Mouse (Mus musculus): ENCODE results near the gene Lamtor3.
"Not testable (repeated sequence)": the region's sequence is repeated elsewhere in the genome, so short reads cannot be mapped to it uniquely, and the experiment has no call there.

Lamtor3 gene

DNA sequence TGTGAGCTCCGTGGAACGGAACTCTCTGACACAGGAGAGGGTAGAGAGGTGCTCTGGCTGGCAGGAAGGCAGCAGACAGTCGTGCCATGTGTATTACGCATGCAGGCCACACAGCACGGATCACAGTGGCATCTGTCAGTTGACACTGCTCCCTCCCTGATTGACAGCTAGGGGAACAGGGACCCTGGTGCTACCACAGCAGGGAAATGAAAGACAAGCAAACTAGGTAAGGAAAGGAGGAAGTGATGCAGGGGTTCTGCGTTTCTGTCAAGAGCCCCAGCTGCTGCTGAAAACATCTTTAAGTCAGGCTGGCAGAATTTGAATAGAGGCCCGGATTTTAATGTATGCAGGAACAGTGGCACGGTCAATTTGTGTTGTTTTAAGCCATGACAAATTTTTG lies 45.2 kb downstream of the Lamtor3 start:
- DNase-seq (ENCODE audit: low spot score): no peak

DNA sequence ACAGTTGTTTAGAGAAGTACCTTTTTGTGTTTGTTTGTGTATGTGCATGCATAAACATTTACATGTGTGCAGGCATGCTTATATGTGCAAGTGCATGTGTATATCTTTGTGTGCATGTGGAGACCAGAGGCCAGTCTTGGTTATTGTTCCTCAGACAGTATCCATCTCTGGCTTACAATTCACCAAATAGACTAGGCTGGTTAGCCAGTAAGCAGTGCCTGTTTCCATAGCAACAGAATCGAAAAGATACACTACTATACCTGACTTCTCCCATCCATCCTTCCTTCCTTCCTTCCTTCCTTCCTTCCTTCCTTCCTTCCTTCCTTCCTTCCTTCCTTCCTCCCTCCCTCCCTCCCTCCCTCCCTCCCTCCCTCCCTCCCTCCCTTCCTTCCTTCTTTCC lies 45.7 kb downstream of the Lamtor3 start:
- not testable (repeated sequence) for DNase-seq (ENCODE audit: low spot score)

DNA sequence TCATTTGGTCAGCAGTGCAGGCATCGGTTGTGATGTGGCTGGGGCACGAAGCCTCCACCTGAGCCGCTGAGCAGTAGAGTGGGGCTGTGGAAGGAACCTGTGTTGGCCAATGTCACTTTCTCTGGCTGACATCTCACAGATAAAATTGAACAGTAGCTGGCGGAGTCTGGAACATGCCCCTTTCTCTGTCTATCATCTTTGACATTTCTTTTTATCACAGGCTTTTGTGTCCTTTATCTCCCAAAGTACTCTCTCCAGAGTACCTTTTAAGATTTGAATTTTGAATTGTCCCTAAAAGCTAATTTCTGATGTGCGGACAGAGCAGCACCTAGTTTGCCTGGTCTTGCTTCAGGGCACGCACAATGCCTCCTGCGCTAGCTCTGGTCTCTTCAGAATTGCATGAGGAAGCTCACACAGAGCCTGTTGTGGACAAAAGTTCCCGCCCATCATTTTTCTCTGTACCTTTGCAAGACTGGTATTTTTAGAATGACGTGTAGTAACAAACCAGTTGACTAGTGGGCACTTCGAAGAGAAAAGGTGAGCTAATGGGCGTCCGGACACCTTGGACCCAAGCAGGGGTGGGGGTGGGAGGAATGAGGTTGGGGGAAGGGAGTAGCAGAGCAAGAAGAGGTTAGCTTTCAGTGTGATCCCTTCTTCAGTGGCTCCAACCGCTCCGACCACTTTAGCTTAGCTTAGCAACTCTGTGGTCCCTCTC lies 50.0 kb downstream of the Lamtor3 start:
- no peak for DNase-seq (ENCODE audit: low spot score)

DNA sequence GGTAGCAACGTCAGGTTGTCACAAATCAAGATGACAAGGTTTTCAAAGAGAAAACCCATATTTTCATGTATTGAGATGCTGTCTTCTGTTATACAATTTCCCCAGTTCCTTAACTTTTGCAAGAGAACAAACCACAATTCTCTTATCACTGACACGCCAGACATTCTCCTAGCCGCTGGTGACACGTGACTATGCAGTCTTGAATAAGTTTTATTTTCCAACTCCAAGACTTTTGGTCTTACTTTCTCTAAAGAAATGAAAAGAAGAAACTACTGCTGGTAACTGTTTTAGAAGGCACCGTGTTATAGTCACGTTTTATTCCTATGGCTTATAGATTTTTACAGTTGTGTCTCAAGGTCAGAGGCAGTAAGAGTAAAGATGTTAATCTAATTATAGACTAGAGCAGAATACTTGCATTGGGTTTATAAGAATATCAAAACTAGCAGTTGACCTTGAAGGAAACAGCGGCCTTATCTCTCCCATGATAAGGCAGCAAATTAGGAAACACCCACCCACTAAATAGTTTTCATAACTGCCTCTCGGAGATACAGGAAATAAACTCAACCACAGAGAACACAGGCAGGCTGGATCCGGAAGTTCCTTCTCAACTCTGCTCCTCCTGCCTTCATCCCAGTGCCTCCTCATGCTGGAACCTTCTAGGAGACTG lies 50.6 kb downstream of the Lamtor3 start:
- DNase-seq (ENCODE audit: low spot score): peak; percentile 81

DNA sequence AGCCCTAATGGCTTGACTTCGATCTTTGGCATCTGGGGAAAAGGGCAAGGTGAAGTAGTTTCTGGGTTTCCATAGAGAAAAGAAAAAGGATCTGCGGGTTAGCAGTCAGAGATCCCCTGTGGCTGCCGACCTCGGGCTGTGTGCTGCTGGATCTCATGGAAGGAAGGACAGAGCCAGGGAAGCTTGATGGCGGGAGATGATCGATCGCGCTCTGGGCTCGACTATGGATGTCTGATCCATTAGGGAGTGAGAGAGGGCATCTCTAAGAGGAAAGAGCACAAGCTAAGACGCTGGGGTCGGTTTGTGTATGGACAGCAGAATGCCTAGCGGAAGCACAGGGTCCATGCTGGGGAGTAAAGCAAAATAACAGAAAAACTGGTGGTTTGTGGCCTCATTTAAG lies 51.6 kb downstream of the Lamtor3 start:
- no peak for DNase-seq (ENCODE audit: low spot score)

DNA sequence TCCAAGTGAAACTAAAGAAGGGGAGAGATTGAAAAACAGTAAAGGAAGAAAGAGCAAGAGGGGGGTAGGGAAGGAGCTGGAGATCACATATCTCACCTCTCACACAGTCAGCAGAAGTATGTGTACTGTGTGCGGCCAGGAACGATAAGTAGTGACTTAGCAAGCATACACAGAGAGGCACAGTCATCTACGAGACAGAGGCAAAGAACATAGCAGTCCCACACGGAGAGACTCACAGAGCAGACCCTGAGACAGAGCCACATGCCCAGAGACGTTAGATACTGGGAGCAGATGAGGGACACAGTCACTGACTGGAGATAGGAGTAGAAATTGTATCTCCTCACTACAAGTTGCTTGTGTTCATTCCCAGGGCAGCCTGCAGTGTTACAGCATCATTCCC lies 53.9 kb downstream of the Lamtor3 start:
- DNase-seq (ENCODE audit: low spot score): no peak

DNA sequence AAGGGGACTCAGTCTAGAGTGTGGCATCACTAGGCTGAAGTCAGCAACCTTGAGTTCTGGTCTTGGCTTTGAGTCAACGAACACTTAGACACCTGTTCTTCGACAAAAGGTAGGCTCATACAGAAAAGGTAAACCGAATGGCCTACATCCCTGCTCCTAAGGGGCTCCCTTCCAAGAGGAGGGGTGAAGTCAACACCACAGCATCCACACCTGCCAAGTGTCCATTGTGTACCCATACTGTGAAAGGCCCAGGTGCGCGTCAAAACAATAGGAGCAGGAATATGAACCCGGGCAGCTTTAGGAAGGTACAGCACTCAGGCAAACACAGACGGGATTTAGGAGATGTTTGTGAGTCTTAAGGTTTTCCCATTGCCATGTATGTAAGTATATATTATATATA lies 54.7 kb downstream of the Lamtor3 start:
- no peak for DNase-seq (ENCODE audit: low spot score)

DNA sequence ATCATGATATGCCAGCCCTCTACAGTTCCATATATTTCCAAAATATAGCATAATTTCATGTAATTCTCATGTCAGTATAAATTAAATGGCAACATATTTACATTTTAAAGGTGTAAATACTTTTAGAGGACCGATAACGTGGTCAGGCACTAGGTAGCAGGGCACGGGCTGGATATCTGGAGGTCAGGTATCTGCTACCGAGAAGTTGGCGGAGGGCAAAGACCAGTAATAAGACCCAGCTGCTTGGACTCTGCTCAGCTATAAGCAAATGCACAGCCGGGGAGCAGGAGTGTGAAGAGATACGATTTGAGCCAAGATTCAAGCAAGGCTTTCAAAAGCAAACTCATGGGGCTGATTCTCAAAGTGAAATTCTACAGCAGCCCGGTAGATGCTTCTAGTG lies 56.0 kb downstream of the Lamtor3 start:
- no peak for DNase-seq (ENCODE audit: low spot score)

DNA sequence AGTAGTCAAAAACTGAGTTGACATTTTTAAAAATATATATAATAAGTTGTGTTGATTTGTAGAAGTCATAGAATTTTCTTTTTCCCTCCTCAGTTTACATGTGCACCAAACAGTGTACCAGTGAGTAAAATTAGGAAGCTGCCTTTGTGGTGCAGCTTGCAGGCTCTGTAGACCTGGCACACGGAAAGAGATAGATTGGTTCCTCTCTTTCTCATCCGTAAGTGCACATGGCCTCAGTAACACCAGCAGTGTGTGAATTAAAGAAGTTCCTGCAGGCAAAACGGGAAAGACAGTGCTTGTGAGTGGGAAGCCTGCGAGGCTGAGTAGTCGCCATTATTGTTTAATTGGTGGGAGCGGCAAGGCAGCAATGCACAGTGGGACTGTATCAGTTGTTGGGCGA lies 57.1 kb downstream of the Lamtor3 start:
- no peak for DNase-seq (ENCODE audit: low spot score)

DNA sequence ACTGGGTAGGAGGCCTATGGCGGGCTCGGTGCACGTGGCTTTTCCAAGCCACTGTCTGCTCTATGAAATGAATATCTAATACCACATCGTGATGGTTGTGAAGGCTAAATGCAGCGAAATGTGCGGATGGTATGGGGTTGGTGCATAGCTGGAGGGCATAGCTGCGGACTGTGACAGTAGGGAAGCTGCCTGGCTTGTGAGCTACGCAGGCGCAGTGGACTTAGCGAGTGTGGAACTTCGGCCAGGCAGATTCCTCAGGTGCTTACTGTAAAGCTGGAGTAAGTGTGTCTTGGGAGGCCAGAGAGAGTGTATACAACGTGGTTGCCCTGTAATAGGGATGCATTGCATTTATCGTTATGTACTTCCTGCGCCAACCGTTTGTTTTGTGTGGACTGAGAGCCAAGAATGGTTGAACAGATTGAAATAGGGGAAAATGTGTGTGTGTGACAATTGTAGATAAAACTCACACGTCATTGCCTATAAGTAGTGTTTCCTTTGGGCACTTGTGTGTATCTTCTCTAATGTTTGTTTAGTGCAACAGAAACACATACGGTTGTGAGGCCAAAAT lies 57.6 kb downstream of the Lamtor3 start:
- DNase-seq (ENCODE audit: low spot score): no peak

DNA sequence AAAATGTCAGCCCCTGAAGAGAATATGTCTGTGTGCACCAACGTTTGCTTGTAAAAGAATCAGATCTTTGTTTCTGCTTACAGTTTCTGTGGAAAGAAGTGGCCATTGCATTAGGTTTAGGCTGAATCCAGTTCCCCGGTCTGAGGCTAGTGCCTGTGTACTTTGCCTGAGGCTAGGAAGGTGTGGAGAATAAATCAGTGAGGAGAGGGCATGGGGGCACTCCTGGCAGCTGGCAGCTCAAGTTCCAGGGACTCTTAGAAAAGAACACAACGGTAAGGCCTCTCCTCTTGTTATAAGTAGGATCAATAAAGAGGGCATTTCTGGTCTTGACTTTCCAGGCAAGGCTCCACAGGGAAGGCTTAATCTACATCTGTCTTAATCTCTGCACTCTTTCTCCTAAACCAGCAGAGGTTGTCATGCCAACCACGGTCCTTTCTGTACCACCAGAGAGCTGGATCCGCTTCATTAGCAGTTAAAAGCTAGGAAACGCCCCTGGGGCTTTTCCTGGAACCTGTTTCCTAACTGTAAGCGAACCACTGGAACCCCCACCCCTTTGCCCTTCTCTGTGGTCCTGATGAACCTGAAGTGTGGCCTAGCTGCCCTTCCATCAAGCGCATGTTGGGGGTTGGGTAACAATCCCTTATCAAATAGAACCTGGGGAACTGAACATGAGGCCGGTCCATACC lies 58.8 kb downstream of the Lamtor3 start:
- no peak for DNase-seq (ENCODE audit: low spot score)

DNA sequence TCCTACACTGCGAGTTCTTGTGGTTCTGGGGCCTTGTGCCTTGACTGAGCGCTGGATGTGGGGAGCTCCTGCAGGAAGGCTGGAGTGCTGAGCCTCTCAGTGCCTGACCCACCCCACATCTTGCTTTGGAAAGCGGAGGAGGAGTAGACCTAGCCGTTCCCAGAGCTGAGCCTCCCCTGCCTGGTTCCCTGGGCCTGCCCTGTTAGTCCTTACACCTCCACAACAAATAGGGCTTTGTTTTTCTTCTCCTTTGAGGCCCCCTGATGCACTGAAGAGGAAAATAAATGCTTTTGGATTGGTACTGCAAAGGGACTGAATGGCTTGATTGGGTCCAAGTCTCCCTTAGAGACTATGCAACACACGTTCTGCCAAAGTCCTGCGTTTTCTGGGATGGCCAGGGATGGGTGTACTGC lies 59.3 kb downstream of the Lamtor3 start:
- no peak for DNase-seq (ENCODE audit: low spot score)

DNA sequence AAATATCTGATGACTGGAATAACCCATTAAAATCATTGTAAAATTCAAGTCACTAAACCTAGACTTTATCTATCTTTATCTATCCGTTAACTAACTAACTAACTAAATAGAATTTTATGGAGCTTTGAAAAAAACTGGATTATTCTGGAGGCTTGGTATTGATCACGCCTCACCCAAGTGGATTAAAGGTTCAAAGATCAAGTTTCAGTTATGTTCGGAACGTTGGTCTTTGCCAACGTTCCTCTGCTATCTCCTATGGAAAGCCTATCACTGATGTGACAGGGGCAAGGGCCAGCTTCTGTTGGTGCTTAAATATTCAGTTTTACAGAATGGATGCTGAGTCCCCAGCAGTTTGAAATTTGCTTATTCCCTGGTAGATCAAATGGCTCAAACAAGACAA lies 59.9 kb downstream of the Lamtor3 start:
- no peak for DNase-seq (ENCODE audit: low spot score)

All from c-Kit-positive CD71-positive TER-119-positive erythroid progenitor cells, embryonic 14.5 days (primary cell).